Mouse (Mus musculus): ENCODE measurements around the gene Pde4dip.
A peak's percentile ranks its signal among the peaks of the same experiment; 100 is the strongest.

Pde4dip gene

DNA sequence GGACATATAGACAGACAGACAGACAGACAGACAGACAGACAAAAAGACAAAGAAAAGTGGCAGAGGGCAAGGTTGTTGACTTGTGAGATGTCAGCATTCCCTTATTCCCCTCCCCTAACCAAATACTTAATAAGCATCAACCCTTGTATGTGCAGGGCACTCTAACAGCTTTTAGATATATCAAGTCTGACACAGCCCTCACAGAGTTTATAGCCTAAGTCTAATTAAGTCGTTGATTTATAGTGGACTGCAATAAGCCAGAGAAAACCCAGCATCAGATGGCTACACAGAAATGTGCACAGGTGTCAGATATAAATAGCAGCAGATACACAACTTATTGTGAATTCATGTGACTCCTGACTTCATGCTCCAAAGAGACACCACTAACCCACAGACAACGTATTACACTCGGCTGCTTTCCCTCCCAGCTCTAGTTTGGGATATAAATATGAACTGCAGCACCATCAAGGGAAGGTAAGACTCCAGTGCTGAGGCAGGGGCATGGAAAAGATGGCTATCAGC lies 87.3 kb downstream of the Pde4dip start:
- DNase-seq (ENCODE audit: extremely low spot score, low spot score) = no peak

DNA sequence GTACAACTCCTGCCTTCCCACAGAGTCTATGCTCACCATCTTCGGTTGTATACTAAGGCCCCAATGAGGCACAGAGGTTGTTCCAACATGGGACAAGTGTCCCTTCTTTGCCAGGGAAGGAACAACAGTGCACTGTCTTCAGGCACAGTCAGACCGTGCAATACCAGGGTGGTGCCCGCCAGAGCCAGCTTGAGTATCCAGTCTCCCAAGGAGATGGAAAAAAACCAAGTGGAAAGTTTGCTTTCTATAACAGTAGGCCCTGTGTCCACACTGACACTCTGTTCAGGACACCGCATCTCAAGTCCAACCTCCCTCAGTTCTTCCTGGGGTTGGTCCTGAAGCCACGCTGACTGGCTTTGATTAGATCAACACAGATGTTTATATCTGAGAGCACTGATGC lies 87.8 kb downstream of the Pde4dip start:
- DNase-seq (ENCODE audit: extremely low spot score, low spot score) = no peak

DNA sequence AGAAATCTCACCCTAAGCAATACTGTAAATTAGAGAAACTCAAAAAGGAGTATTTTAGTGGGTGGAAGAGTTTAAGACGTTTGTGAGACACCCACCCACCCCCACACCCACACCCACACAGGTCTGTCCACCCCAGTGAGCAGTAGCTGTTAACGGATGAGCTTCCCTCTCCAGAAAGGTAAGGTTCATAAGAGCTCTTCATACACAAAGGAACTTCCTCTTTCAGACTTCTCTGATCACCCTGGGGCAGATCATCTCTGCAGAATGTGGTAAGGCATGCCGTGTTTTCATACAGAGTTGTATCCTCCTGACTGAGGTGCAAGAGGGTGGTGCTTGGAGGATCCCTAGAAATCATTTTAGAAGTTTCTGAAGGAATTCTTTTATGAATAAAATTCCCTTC lies 88.5 kb downstream of the Pde4dip start:
- no peak for DNase-seq (ENCODE audit: extremely low spot score, low spot score)

DNA sequence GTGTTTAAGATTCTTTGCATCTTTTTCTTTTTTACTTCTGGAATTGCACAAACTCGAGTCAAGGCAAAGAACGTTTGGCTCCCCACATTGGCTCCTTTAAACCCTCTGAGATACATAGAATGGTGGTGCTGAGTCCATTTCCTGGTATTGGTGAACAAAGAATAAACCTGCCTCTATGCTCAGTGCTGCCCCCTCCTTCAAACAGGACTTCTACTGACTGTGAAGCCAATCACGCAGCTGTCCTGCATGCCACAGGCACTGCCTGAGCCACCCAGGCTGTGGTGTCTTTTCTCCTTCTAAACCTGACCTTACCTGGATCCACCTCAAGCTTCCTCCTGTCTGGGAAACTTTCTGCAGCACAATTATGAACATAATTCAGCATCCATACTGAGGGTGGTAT lies 89.2 kb downstream of the Pde4dip start:
- DNase-seq (ENCODE audit: extremely low spot score, low spot score) = no peak

DNA sequence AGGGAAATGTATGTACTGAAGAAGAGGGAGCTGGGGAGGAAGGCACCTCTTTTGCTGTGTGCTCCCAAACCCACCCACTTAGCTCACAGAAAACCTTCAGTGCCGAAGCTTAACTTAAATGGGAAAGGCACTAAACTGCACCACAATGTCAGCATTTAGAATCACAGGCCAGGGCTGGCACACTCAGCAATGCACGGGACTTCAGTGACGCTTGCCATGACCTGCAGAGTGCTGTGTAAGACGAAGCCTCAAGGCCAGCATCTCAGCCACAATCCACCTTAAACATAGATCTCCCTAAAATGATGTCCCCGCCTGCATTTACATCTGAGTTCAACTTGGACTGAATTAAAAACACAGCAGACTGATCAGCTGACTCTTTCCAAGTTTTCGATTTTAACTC lies 91.1 kb downstream of the Pde4dip start:
- DNase-seq (ENCODE audit: extremely low spot score, low spot score) = no peak

DNA sequence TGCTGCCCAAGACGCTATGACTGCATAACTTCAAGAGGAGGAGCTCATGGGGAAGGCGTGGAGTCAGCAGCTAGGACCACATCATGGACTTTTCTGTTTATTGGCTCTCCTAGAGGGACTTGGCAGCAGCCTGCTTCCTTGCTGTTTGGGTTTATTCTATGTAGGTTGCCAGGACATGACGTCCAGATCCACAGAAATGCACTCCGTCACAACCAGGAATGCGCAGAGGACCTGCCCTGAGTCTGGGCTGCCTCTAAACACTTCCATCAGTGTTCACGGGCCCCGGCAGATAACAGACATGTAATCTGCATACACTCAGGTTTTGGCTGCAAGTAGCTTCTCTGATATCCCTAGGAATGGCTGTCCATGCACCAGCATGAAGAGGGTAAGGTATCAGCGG lies 94.5 kb downstream of the Pde4dip start:
- DNase-seq (ENCODE audit: extremely low spot score, low spot score) = no peak

DNA sequence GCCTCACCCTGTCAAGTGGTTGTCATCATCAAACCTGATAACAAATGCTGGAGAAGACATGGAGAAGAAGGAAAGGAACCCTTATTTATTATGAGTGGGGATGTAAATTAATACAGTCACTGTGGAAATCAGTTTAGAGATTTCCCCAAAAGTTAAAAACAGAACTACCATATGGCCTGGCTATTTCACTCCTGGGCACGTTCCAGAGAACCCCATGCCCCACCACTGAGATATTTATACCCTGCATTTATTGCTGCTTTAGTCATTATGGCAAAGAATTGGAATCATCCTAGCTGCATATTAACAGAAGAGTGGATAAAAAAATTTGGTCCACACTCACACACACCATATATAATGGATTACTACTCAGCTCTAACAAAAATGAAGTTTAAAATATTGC lies 98.4 kb downstream of the Pde4dip start:
- no peak for DNase-seq (ENCODE audit: extremely low spot score, low spot score)

DNA sequence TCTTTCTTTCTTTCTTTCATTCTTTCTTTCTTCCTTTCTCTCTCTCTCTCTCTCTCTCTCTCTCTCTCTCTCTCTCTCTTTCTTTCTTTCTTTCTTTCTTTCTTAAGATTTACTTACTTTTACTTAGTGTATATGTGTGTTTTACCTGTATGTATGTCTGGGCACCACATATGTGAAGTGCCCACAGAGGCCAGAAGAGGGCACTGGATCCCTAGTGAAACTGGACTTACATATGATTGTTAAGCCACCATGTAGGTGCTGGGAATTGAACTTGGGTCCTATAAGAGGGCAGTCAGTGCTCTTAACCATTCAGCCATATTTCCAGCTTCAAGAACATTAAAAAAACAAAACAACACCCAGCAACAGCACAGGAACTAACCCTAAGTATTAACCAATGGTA lies 99.2 kb downstream of the Pde4dip start:
- no peak for DNase-seq (ENCODE audit: extremely low spot score, low spot score)

DNA sequence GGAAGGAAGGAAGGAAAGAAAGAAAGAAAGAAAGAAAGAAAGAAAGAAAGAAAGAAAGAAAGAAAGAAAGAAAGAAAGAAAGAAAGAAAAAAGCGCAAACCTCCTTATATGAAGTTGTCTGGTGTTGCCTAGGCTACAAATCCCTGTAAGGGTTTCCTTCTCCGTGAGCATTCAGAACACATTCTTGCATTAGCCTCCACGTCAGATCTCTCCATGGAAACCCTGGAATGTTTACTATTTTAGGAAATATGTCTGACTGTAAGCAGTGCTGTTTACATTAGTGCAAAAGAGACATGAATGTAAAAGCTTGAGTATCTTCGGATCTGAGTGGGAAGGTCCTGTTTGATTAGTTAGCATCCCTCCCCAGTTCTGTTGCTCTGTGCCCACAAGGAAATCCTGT lies 112.3 kb downstream of the Pde4dip start:
- DNase-seq (ENCODE audit: extremely low spot score, low spot score) = no peak

DNA sequence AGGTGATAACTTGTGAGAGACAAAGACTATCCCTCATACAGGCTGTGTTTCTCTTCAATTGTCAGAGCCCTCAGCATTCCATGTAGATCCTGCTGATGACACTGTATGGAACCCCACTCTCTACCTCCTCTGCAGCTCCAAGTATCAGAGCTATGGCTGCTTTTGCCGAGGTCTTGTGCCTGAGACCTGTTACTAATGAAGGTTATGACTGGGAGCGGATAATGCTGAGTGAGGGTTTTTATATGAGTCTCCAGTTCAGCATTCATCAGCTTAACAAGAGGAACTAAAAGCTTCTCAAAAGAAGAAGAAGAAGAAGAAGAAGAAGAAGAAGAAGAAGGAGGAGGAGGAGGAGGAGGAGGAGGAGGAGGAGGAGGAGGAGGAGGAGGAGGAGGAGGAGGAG lies 112.8 kb downstream of the Pde4dip start:
- no peak for DNase-seq (ENCODE audit: extremely low spot score, low spot score)

DNA sequence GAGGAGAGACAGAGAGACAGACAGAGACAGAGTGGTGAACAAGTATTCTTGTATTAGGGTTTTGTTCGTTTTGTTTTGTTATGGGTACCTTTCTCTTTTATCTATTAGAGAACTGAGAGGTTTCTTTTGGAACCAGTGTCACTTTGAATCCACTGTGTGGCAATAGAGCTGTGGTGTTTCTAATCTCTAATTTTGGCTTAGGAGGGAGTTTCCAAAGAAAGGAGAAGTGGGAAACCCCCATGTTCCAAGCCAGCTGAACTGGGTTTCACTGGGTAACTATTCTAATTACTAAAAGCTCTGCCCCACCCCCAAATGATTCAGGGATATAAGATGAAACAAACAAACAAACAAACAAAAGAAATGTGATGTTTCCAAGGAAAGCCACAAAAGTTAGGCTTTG lies 113.6 kb downstream of the Pde4dip start:
- no peak for DNase-seq (ENCODE audit: extremely low spot score, low spot score)

DNA sequence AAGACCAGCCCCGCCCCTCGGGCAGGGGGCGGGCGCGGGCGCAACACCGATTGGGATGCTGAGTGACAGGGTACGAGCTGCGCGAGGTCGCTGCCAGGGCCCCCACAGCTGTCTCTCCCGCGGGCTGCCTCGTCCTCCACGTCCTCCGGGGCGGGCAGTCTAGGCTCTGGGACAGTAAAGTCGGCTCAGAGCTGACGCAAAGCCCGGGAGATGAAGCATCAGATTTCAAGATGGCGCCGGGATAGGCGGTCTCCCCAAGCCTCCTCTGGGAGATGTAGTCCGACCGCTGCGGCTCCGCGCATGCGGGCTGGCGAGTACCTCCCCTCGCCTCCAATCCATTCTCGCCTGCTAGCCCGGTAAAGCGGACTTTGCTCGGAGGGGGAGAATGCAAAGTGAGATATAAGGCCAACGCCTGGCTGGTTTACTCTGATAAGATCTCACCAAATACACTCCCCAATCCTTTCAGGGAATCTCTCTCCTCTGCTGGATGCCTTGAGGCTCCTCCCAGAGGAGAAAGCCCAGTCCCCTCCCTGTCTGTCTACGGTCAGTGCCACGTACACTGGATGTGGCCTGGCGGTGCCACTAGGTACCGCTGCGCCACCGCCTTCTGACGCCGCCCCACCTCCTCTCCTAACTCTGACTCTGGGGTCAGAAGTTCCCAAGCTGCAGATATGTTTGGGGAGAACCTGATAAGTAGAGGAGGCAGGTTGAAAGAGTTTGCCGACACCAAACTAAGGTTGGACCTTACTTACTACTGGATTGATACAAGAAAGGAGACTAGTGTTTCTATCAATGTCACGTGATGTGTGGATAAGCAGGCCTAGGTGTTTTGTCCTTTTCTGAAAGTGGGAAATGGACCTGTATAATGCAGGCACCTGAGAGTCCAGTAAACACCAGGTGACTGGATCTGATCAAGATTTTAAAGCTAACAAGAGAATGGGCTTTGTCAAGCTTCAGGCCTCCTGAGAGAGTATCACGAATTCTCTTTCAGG lies 120.4 kb downstream of the Pde4dip start:
- DNase-seq (ENCODE audit: extremely low spot score, low spot score) = peak; percentile 92

DNA sequence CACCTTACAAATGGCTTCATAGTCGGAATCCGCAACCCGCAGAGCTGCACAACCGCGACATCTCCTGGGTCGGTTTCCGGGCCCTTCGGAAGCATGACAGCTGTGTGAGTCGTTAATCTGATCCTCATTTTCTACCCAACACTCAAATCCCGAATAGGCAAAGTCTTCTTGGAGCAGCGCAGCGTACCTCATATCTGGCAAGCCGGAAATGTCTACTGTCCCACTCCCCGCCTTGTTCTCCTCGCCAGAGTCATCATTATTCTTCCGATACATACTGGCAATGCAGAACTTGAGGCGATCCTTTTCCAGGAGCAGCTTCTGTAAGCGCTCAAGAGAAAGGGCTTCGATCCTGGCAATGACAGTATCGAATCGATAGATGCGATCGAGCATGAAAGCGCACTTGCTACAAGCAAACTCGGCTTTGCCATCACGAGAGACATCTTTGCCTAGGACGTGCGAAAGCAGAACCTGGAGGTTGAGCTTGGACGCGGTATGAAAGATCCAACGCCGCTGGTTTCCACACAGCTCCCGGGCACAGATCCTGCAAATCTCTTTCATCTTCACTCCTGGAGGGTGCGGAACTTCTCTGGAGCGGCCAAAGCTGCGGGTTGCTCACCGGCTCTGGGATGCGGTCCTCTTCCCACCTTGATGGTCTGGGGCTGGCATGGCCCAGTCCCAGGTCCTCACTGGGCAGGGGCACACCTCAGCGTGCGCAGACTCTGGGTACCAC lies 121.3 kb downstream of the Pde4dip start:
- no peak for DNase-seq (ENCODE audit: extremely low spot score, low spot score)

DNA sequence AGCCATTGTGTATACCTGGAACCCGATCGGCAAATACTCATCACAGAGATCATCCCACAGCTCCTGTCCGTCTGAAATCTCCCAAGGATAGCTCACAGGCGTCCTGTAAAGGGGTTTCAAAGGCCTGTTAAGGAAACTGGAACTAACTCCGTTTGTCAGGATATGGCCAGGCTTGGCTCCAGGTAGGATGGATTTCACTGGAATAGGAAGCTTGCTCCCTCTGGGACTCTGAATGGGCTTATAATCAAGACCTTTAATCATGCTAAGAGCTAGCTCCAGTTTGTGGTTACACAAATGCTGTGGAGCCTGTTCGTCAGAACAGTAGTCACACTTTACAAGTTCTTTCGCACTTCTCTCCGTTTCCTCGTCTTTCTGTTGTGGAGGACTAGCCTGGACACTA lies 122.0 kb downstream of the Pde4dip start:
- peak; percentile 13 for DNase-seq (ENCODE audit: extremely low spot score, low spot score)

DNA sequence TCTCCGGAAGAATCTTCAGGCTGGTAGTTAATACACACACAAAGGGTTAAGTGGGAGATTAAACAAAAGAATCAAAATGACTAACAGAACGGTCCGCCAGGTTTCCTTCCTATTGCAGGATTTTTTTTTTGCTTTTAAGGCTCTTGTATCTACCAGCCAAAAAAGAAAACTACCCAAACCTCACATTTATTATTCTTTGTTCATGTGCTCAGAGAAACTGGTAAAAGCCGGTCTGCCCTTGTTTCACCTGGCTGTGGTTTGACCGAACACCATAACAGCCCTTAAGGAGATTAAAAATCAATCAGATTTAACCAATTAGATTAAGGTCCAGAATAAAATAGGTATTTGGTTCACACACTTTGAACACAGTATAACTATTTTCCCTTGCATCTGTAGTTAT lies 124.4 kb downstream of the Pde4dip start:
- no peak for DNase-seq (ENCODE audit: extremely low spot score, low spot score)

DNA sequence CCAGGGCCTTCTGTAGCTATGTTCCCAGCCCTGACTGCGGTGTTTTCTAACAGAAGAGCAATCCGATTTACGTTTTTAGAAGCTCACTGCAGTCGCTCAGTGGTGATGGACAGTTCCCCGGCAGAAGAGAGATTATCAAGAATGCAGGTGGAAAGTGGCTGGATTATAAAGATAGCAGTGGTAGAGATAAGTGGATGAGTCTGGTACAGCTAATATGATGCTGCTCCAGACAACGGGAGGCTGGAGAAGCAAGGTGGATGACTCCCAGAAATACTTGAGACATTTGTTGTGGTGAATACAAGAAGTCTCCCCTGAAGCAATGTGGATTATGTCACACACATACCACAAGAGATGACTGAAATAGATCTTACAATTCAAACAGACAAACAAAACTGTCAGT lies 126.6 kb downstream of the Pde4dip start:
- no peak for DNase-seq (ENCODE audit: extremely low spot score, low spot score)

DNA sequence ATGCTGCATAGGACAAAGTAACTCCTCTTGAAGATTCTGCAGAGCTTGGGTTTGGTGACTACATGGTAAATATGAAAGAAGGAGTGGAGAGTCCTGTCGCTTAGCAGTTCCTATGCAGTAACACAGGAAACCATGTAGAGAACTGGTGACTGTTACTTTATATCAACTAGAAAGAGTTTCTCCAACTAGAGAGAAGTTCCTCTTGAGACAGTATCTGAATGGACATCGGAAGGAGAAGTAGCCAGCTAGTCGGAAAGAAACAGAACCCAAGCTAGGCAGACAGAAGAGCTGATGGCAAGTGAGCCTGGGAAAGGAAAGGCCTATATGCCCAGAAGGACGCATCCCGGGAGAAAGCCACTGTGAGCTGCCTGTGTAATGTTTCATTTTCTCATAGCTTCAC lies 127.3 kb downstream of the Pde4dip start:
- no peak for DNase-seq (ENCODE audit: extremely low spot score, low spot score)

DNA sequence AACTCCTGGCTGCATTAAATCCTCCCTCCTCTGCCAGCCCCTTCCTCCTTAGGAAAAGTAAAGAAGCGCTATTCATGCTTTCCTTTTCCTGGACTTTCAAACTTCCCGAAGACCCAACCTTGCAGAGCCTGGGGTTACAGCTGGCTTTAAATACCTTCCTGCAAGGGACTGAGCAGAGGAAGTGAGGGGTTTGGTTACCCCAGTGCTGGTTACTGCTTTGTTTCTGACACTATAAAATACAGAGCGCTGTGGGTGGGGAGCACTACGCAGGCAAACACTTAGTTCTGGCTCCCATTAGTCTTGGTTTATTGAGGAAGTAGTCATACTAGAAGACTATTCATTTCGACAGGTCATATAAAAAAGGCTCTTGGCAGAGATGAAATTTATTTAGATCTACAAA lies 128.7 kb downstream of the Pde4dip start:
- DNase-seq (ENCODE audit: extremely low spot score, low spot score) = no peak

DNA sequence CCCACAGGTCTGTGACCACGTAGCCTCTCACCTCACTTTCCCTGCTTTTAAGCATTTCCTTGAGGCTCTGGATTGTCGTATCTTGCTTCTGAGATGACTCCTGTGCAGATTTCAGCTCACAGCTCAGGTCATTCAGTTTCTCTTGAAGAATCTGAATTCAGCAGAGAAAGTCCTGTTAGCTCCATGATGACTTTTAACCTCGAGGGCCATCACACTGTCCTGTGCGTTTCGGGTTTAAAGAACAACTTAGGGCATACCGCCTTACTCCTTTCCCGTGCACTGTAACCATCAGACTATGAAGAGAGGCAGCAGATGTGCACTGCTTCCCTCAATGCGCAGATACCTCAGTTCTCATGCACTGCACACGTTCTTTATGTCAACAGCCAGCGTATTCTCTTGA lies 131.0 kb downstream of the Pde4dip start:
- no peak for DNase-seq (ENCODE audit: extremely low spot score, low spot score)

DNA sequence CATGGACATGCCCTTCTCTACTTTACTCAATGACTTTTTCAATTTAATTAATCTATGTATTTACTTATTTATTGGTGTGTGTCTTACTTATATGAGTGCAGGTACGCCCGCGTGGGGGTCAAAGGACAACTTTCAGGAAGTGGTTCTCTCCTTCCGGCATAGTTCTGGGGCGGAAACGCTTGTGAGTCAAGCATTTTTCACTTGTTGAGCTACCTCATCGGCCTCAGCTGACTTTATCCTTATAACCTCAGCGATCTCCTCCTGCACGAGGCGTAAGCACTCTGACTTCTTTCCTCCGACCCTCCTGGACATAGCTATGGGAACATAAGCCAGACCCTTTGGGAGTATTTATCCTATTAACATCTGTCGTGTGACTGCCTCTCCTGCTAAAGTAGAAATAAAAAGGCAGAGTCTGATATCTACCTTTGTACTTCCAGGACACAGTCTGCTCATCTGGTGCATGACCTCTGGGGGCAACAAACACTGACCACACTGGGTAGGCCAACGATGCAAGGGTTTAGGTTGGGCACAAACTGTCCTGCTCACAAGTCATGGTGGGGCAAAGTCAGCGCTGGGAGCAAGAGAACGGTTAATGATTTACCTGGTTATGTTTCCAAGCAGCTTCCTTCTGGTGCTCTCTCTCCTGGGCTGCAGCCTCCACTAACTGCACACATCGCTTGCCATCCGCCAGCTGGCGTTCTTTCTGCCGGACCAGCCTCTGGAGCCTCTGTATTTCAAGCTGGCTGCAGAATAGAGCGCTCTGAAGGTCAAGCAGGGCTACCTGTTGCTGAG lies 132.0 kb downstream of the Pde4dip start:
- no peak for DNase-seq (ENCODE audit: extremely low spot score, low spot score)

DNA sequence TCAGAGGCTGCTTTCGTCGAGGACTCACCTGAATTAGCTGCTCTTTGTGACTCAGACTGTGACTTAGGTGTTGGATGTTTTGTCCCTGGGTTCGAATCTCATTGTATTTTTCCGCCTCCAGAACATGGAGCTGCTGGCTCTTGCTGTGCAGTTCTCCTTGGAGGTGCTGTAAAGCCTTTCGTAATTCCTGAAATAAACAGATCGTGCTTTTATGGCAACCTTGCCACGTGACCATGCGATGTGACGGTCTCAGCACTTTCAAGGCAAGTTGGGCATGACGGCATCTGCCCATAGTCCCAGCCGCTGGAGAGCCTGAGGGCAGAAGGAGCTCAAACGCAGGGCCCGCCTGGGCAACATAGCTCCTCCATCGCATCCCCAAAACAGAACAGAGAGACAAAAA lies 133.1 kb downstream of the Pde4dip start:
- no peak for DNase-seq (ENCODE audit: extremely low spot score, low spot score)

DNA sequence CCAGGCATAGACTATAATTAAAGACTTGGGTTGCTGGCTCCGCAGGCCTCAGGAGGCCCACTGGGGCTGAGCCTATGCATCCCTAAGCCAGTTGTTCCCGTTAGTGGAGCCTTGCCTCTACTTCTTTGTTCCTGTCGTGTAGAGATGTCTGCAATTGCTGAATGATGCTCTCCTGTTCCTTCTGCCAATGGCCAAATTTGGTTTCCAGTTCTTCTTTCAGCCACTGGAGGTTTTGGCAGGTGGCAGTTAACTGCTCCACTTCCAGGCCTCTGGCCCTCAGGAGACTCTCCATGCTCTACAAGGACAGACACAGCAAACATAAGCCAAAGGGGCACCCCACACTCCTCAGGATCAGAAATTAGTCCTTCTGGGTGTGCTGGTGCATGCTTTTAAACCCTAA lies 135.6 kb downstream of the Pde4dip start:
- DNase-seq (ENCODE audit: extremely low spot score, low spot score) = no peak

Measured in neural tube, embryonic 10.5 days (tissue).